Mouse (Mus musculus) adrenal gland, adult (tissue): Measurements from ENCODE around the gene Parm1.

Experiments
- DNase-seq, 2 experiments: peaks; one replicate each; pipeline ENCODE4 v3.0.0; 2022 to 2023; ENCODE audit warnings: low spot score in 1 of 2; ENCODE audit not compliant: inconsistent age in 2 of 2

The Parm1 gene

DNA sequence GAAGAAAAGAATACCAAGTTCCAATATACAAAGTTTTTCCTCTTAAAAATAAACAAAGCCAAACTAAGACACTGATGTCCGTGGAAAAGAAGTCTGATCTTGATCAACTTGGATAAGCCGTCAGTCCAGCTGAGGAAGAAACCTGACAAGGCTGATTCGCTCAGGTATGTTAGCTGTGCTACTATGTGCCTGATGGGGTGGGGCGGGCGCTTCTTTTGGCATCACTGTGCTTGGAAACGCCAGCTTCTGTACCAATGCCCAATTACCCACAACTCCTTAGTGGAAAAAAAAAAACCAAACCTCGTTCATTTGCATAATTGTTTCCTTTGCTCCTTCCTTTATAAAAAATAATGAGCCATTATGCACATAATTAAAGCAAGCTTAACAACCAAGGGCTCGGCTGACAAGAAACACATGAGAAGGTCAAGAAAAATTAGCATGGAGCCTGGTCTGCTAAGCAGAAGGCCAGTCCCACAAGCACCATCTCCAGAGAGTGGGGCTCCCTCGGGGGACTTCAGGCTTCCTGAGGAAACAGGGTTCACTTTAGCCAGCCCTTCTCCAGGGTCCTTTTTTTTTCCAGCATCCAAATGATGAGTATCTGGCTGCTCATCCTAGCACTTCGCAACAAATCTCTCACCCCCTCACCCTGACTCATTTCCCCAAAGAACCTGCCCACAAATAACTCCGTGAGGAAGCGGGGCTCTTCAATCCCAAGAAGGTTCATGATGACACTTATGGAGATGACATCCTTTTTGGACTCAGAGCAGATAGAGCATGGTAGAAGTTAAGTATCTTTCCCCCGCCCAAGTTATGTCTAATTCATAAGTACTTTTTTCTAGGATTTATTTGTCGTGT, 135.9 kb downstream of the Parm1 start:
- no peak for DNase-seq

DNA sequence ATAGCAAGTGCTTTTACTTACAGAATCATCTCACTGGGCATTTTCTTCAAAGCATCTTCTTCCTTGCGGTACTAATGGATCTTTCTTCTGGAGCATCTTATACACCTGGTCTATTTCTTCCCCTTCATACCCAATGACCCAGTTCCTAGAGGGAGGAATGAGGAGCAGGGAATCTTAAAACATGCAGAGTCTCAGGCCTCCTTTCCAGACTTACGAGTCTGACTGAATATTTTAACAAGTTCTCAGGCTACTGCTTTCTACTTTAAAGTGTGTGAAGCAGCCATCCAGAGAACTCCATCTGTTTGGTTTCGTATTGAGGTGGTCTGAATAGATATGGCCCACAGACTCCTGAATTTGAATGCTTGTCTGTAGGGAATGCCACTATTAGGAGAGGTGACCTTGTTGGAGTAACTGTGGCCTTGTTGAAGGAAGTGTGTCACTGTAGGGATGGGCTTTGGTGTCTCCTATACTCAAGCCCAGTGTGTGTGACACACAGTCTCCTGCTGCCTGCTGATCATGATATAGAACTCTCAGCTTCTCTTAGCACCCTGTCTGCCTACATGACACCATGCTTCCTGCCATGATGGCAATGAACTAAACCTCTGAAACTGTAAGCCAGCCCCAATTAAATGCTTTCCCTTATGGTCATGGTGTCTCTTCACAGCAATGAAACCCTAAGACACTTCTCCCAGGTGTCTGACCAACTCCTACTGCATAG, 137.1 kb downstream of the Parm1 start:
- DNase-seq, result no peak

DNA sequence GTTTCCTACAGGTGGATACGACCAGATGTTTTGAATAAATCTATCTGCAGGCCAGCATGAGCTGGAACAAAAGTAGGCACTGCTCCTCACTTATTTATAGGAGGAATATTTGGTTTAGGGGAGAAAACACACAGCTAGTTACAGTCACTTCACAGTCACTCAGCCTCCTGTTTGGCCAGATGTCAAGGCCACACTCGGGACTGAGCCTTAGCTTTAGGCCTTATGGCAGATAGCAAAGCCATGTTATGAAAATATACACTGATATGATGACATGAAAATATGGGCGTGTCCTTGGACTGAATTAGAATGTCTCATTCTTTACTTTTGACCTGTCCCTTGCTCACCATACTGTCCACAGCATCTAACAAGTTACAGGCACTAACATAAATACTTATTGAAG, 137.8 kb downstream of the Parm1 start:
- DNase-seq, result no peak

GRCm38 (mm10) chr5:91662715-91663114, 145.3 kb downstream of the Parm1 start:
- no peak for DNase-seq

DNA sequence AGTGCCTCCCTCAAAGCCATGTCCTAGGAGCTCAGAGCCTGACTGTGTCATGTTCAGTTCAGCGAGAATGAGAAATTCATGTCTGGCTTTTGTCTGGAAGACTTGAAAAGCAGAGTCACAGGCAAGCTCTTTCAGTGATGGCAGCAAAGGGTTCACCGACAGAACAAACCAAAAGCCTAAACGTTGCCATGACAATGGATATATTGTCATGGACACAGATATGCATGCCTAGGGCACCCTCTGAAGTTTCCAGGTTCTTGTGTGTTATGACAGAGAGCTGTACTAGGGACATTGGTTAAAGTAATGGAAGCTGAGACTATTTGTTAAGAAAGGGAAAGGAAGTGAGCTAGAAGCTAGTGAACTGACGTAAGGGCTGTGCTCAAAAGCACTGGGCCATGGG, 149.7 kb downstream of the Parm1 start:
- DNase-seq, result no peak

GRCm38 (mm10) chr5:91669235-91669634, 151.8 kb downstream of the Parm1 start:
- no peak for DNase-seq
